Comparison of ENCODE assay signal across 8 mouse cellular contexts in the genomic region with DNA sequence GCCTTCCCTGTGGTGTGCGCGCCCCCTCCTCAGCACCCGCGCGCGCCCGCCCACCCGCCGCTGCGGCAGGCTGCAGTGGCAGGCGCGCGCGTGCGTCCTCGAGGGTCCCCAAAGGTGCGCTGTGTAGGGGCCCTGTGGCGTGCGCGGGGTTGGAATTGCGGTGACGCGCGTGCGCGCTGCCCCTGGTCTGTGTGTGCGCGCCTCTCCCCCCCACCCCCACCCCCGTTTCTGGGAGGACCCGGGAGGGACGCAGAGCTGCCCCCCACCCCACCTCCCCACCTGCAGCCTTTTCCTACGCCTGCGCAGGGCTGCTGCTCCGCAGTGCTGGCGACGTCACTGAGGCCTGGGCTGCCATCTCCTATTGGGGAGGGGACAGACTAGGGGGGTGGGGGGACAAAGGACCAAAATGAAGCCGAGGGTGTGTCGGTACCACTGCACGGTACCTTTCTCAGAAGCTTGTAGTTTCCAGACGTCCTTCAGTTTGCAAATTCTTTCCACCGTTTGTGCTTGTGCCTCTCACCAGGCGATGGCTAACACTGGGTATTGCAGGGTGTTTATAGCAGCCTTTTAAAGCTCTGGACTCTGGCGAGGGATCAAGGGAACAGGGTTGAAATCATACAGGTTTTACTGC. TPM values are rescaled to one million over a fixed set of nuclear protein-coding genes. Genes with fewer than 3 reads are reported as not detected.
A peak's percentile ranks its signal among the peaks of the same experiment; 100 is the strongest.
DNase-seq lines count a peak whose midpoint lies in the region; ATAC-seq and TF ChIP-seq lines count a peak whose summit lies in the region.

A gene (minus strand): TSS at position 542 of the 631 bp plus-strand sequence.

- no peaks in the 10 kb centered on the region for H3K9me3 ChIP-seq in intestine, postnatal 0 days (ENCODE audit: control insufficient read depth)
- no peaks in the 10 kb centered on the region for H3K9me3 ChIP-seq in limb, embryonic 13.5 days
- no peaks in the 10 kb centered on the region for H3K9me3 ChIP-seq in midbrain, embryonic 15.5 days

- WGBS in intestine, postnatal 0 days = under 1% methylated on average over 42 of the region's 43 CpGs
- WGBS in limb, embryonic 13.5 days = under 1% methylated on average over 38 of the region's 43 CpGs
- 0% methylated on average over 42 of the region's 43 CpGs for WGBS in midbrain, embryonic 15.5 days

- no peaks in the 10 kb centered on the region for H3K27me3 ChIP-seq in intestine, postnatal 0 days (replicated peaks; ENCODE audit: control insufficient read depth, insufficient read depth, low read length)
- no peaks in the 10 kb centered on the region for H3K27me3 ChIP-seq in limb, embryonic 13.5 days
- H3K27me3 ChIP-seq in midbrain, embryonic 15.5 days (replicated peaks) = no peaks in the 10 kb centered on the region

- H3K36me3 ChIP-seq in intestine, postnatal 0 days (ENCODE audit: control insufficient read depth, insufficient read depth) = no peaks in the 10 kb centered on the region
- no peaks in the 10 kb centered on the region for H3K36me3 ChIP-seq in limb, embryonic 13.5 days
- H3K36me3 ChIP-seq in midbrain, embryonic 15.5 days (replicated peaks) = no peaks in the 10 kb centered on the region

- H3K4me3 ChIP-seq in cortical plate, adult 2 months (ENCODE audit: insufficient read depth, low read length) = peak within 1 kb of the TSS; percentile 98
- H3K4me3 ChIP-seq in intestine, postnatal 0 days (ENCODE audit: low read depth, low read length) = peak within 1 kb of the TSS; percentile 87
- peak within 1 kb of the TSS; percentile 88 for H3K4me3 ChIP-seq in limb, embryonic 13.5 days
- peak within 1 kb of the TSS; percentile 93 for H3K4me3 ChIP-seq in midbrain, embryonic 15.5 days

- peak within 1 kb of the TSS; percentile 84 for H3K9ac ChIP-seq in intestine, postnatal 0 days (ENCODE audit: low read depth, low read length)
- peak within 1 kb of the TSS; percentile 93 for H3K9ac ChIP-seq in limb, embryonic 13.5 days
- H3K9ac ChIP-seq in midbrain, embryonic 15.5 days = peak within 1 kb of the TSS; percentile 100

- peak within 1 kb of the TSS; percentile 100 for H3K27ac ChIP-seq in cortical plate, adult 2 months (ENCODE audit: insufficient read depth, low read length)
- H3K27ac ChIP-seq in intestine, postnatal 0 days (ENCODE audit: low read depth, low read length) = peak within 1 kb of the TSS; percentile 91
- H3K27ac ChIP-seq in limb, embryonic 13.5 days = peak within 1 kb of the TSS; percentile 98
- H3K27ac ChIP-seq in midbrain, embryonic 15.5 days = peak within 1 kb of the TSS; percentile 100

- peak within 1 kb of the TSS; percentile 88 for H3K4me2 ChIP-seq in intestine, postnatal 0 days (replicated peaks; ENCODE audit: low read depth)
- peak within 1 kb of the TSS; percentile 76 for H3K4me2 ChIP-seq in limb, embryonic 13.5 days (replicated peaks)
- H3K4me2 ChIP-seq in midbrain, embryonic 15.5 days = peak within 1 kb of the TSS; percentile 55

- peak; percentile 65 for DNase-seq in 3134 (ENCODE audit: extremely low read depth, insufficient read length, low spot score)
- DNase-seq in NIH3T3 (ENCODE audit: low read depth) = peak; percentile 73
- no peak for DNase-seq in gonadal fat pad, adult 2 months (ENCODE audit: low read depth)
- peak; percentile 73 for DNase-seq in testis, postnatal 10 days (ENCODE audit: low spot score)

- peaks cover 8% of the 10 kb centered on the region; the same call in 1 of the 2 replicates for H3K4me1 ChIP-seq in cortical plate, adult 2 months (ENCODE audit: control insufficient read depth, insufficient read depth, low read length)
- peaks cover 4% of the 10 kb centered on the region; the same call in 1 of the 2 replicates for H3K4me1 ChIP-seq in intestine, postnatal 0 days (replicated peaks; ENCODE audit: control insufficient read depth, insufficient read depth, low read length)
- H3K4me1 ChIP-seq in limb, embryonic 13.5 days = peaks cover 29% of the 10 kb centered on the region
- peaks cover 40% of the 10 kb centered on the region for H3K4me1 ChIP-seq in midbrain, embryonic 15.5 days

- ATAC-seq in intestine, postnatal 0 days = peak; percentile 61
- ATAC-seq in limb, embryonic 13.5 days (ENCODE audit: low FRiP score, low read depth) = peak; percentile 87
- peak; percentile 89 for ATAC-seq in midbrain, embryonic 15.5 days (replicated peaks)

- TF ChIP-seq POLR2A in cortical plate, adult 2 months (IDR thresholded peaks at IDR 0.05; ENCODE audit: extremely low read depth, insufficient read depth, low read length) = no peak

- TF ChIP-seq CTCF in cortical plate, adult 2 months (IDR thresholded peaks at IDR 0.05; ENCODE audit: extremely low read depth, insufficient read depth, low read length) = no peak
- peak; percentile 52 for TF ChIP-seq CTCF in intestine, postnatal 0 days (IDR thresholded peaks at IDR 0.05; ENCODE audit: low read depth)

RNA-seq across cellular contexts. Expression of the gene that starts here (rescaled TPM):
- polyA plus RNA-seq in cortical plate, adult 2 months (2012; rRNA removed) = 62.0 and 62.1 TPM in 2 replicates
- polyA plus RNA-seq in gonadal fat pad, adult 2 months (2012; rRNA removed) = 50.8 and 50.9 TPM in 2 replicates
- 165 and 173 TPM in 2 replicates for polyA plus RNA-seq in intestine, postnatal 0 days (2015; fragmentation: Nextera tagmentation; extraction: Ambion mirVana)
- polyA plus RNA-seq in limb, embryonic 13.5 days (2015; fragmentation: Nextera tagmentation; extraction: Ambion mirVana) = 105 and 110 TPM in 2 replicates
- polyA plus RNA-seq in midbrain, embryonic 15.5 days (2015; fragmentation: Nextera tagmentation; extraction: Ambion mirVana) = 110 and 114 TPM in 2 replicates
